Mouse (Mus musculus) cortical plate, adult 2 months (tissue): Measurements from ENCODE around the gene Yif1a.
A peak's percentile ranks its signal among the peaks of the same experiment; 100 is the strongest.

Source experiments
- CTCF ChIP-seq: fragments of 200-500 bp; IDR thresholded peaks from 2 replicates; pipeline ENCODE4 v1.5.1; 2011; ENCODE audit warnings: mild to moderate bottlenecking, control low read depth, low read length; ENCODE audit not compliant: insufficient read depth; ENCODE audit errors: extremely low read depth
- POLR2A ChIP-seq: fragments of 200-500 bp; IDR thresholded peaks from 2 replicates; pipeline ENCODE4 v1.6.1; 2011; ENCODE audit warnings: mild to moderate bottlenecking, low read length, control low read depth; ENCODE audit not compliant: insufficient read depth; ENCODE audit errors: extremely low read depth

DNA sequence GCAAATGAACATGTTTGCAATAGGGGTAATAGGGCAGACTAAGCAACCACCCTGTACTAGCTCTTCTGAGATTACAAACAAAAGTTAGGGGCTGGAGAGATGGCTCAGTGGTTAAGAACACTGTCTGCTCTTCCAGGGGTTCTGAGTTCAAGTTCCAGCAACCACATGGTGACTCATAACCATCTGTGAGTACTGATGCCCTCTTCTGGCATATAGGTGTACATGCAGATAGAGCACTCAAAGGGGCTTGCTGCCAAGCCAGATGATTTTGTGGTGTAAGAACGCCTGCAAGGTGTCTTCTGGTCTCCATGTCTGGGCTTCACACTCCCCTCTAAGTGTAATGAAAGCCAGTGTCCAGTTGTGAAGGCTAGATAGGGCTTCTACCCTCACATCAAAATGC lies 41.4 kb downstream of the Yif1a start:
- TF ChIP-seq CTCF (peak; percentile 39), POLR2A (no peak)
